Mouse (Mus musculus): Measurements from ENCODE around the gene Gpd1. TPM values are rescaled to one million over a fixed set of nuclear protein-coding genes. Genes with fewer than 3 reads are reported as not detected.
"Not testable (repeated sequence)": the region's sequence is repeated elsewhere in the genome, so short reads cannot be mapped to it uniquely, and the experiment has no call there.

Gpd1 gene
- 10 to 100 TPM; 24.5 to 26.4 TPM for total RNA-seq (2021)

- peak; percentile 66 for DNase-seq
These were observed at the start of gene Gpd1 for GRCm38 (mm10) chr15:99717386-99718334. Gene Gpd1 (plus strand): TSS chr15:99717515.

GRCm38 (mm10) chr15:99667544-99667943, 49.8 kb upstream of the Gpd1 start:
- DNase-seq: no peak

DNA sequence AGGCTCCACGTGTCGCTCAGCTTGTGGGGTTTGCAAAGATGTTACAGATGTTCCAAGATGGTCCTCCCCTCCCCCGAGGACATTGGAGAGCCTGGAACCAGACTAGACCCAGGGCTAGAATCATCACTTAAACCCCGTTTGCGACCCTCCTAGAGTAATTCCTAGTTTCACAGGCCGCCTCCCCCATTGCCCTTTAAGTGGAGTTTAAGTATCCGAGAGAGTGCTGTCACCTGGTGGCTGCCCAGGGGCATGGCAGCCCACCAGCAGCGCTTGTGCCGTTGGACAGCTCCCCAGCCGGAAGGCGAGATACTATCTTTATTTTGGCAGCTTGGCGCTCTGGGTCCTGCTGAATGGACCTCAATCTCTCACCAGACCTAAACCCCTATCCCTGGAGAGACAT, 48.4 kb upstream of the Gpd1 start:
- peak; percentile 84 for DNase-seq

DNA sequence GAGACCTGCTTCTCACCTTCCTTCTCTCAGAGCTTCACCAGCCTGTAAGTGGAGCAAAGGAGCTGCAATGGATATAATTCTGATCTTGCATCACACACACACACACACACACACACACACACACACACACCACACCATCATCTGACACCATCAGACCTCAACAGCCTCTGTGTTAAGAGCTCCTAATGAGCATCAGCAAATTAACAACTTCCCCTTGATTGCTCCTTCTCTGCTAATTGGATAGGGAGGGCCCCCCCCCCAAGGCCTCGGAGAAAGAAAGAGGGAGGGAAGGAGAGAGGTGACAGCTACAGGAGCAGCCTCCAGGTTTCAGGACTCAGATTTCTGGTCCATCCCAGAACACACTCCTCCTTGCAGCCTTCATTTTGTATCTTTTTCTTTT, 47.9 kb upstream of the Gpd1 start:
- DNase-seq: no peak

DNA sequence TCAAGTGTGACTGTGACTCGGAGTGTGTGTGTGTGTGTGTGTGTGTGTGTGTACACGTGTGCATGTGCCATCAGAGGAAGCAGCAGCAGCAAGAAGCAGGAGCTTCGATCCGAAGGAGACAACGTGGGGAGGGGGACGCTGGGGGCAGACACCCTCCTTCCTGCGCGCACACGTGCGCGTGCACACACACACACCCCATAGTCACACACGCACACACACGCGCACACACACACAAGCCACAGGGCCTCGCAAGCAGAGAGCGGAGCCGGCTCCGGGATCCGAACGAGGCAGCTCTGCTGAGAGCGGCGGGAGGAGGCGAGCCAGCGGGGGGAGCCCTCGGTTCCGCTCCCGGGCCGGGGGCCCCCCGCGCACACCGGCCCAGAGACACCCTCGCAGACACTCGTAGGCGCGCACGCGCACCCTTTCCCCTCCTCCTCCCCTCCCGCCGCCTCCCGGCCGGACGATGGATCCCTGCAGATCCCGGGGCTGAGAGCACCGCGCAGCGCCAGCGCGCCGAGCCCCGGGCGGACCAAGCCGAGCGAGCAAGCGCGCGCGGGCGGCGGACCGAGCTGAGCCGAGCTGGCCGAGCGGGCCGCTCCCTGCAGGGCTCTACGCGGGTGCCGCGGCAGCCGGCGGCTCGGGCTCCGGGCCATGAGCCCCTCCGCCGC, 47.0 kb upstream of the Gpd1 start, which contains the start of gene Asic1:
Gene Asic1, plus strand, starts transcription at position 215 of the 668 bp plus-strand sequence.
- peak; percentile 73 for DNase-seq

- no peak for DNase-seq
These were observed 46.2 kb upstream of the Gpd1 start for GRCm38 (mm10) chr15:99670964-99671670.

- no peak for DNase-seq
These were observed 45.5 kb upstream of the Gpd1 start for GRCm38 (mm10) chr15:99671783-99672182.

DNA sequence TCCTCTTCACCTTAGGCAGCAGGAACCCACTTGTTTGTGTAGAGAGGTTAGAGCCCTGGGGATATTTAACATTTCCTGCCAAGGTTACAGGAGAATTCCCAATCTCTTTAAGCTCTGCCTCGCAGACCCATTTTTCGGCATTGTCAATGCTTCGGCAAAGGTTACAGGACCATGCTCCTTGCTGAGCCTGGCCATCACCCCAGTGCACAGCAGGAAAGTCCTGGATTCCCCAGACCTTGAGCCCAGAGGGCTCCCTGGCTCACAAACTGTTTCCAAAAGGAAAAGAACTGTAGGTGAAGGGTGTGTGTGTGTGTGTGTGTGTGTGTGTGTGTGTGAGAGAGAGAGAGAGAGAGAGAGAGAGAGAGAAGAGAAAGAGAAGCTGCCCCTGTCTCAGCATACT, 42.4 kb upstream of the Gpd1 start:
- no peak for DNase-seq

DNA sequence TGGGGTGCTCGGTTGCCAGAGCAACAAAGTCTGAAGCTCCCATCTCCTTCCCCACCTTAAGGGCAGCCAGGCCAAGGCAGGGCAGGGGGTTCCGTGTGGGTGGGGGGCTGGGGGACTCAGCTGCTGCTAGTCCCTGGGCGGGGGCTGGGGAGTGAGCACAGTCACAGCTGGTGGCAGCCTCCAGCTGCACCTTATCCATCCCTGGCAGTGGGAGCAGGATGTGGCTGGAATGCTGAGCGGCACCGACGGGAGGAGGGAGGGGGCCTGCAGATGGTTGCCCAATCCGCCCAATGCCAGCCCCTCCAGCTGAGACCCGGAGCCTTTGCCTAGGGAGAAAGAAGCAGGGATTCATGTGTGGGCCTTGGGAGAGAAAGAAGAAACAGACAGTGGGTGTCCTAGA, 40.2 kb upstream of the Gpd1 start:
- no peak for DNase-seq

DNA sequence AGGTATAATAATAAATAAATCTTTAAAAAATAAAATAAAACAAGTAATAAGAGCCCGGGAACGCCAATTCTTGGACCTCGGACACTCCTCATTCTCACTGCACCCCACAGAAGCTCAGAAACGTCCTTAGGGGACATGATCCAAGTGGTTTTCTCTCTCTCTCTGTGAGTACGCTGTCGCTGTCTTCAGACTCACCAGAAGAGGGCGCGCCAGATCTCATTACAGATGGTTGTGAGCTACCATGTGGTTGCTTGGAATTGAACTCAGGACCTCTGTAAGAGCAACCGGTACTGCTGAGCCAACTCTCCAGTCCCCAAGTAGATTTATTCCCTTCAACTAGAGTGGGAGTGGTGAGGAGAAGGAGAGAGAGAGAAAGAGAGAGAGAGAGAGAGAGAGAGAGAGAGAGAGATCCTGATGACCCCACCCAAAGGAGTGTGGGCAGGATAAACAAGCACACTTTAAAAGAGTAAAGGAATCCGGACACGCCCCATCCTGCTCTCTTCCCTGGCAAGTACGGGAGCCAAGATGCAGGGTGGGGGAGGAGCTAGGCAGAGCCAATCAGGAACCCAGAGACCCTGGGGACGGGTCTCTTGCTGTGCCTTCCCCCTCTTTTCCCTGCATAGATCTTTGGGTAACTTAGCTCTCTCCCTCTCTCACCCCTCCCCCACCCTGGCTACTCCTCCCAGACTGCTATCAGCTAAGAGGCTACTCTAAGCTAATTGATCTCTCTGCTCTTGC, 39.1 kb upstream of the Gpd1 start:
- peak; percentile 60 for DNase-seq

DNA sequence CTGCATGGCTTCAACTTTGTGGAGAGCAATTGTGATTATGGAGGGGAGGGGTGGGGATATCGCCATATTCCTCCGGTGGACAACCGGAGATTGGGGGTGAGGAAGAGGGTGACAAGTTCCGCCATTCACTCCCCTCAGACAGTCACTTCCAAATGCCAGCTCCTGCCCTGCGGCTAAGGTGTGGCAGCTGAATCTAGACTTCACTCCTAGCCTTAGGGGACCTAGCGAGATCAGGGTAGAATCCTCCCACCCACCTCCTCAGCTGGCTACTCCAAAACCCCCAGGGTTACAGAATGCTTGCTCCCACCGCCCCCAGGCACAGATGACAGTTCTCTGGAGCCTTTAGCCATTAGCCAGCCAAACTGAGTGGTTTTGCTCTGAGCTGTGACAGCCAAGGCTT, 38.3 kb upstream of the Gpd1 start:
- no peak for DNase-seq

GRCm38 (mm10) chr15:99682880-99683279, 34.4 kb upstream of the Gpd1 start:
- no peak for DNase-seq

DNA sequence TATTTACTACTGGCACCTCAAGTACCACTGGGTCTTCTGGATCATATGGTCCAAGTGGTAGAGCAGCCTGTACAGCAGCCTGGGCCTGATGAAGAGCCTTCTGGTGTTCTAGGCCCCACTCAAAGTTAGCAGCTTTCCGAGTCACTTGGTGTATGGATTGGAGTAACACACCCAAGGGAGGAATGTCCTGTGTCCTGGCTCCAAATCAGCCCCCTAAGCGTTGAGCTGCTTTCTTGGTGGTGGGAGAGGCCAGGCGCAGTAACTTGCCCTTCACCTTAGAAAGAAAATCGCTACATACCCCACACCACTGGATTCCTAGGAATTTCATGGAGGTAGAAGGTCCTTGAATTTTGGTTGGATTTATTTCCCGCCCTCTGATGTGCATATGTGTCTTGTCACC, 33.2 kb upstream of the Gpd1 start:
- no peak for DNase-seq

DNA sequence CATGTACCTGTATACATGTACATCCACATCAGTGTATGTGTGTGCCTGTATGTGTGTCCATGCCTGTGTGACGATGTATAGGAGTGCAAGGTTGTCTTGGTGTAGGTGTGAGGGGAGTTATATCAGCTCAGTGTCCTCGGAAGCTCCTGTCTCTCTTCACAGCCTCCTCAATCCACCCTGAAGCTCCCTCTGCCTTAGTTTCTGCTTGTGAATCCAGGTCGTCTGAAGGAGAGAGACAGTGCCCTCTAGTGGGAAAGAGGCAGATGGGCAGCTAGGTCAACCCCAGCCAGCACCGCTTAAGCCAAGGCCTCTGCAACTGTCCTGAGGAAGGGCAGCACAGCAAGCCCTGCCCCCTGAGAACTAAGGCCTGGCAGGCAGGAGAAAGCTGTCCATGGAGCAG, 28.6 kb upstream of the Gpd1 start:
- peak; percentile 67 for DNase-seq

- DNase-seq: no peak
These were observed 26.4 kb upstream of the Gpd1 start for GRCm38 (mm10) chr15:99690924-99691323.

GRCm38 (mm10) chr15:99691976-99692375, 25.3 kb upstream of the Gpd1 start:
- DNase-seq: no peak

- DNase-seq: no peak
These were observed 20.0 kb upstream of the Gpd1 start for GRCm38 (mm10) chr15:99697309-99697708.

GRCm38 (mm10) chr15:99698533-99699085, 18.7 kb upstream of the Gpd1 start:
- no peak for DNase-seq

DNA sequence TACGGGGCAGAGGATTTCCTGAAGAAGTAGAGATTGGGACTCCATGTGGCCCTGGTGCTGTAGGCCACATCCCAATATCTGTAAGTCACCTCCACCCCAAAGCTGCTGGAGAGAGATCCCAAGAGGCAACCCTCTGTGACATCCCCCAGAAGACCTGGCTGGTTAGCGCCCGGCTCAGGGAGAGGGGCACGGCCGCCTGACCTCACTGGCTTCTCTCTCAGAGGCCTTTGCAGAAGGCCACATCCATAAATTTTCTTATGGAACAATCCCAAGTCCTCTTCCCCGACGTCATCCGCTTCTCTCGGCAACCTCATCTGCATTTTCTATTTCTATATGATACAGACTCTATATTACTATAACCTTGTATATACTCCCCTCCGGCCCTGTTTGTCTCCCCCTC, 17.6 kb upstream of the Gpd1 start:
- no peak for DNase-seq

- no peak for DNase-seq
These were observed 16.9 kb upstream of the Gpd1 start for GRCm38 (mm10) chr15:99700219-99701106.

GRCm38 (mm10) chr15:99701640-99701998, 15.7 kb upstream of the Gpd1 start:
- not testable (repeated sequence) for DNase-seq
